Mouse (Mus musculus) urinary bladder, postnatal 0 days (tissue): Measurements from ENCODE around the gene Lrrc3b. TPM values are rescaled to one million over a fixed set of nuclear protein-coding genes. Genes with fewer than 3 reads are reported as not detected.

Source experiments
- polyA plus RNA-seq: library from polyadenylated mRNA; unstranded; fragments of >200 nt; fragmentation: Nextera tagmentation; extraction: Ambion mirVana; gene quantifications from 2 replicates; pipeline ENCODE4 v1.2.1, GENCODE M21; 2015

Gene Lrrc3b
- polyA plus RNA-seq: 1.8 and 1.9 TPM in 2 replicates

DNA sequence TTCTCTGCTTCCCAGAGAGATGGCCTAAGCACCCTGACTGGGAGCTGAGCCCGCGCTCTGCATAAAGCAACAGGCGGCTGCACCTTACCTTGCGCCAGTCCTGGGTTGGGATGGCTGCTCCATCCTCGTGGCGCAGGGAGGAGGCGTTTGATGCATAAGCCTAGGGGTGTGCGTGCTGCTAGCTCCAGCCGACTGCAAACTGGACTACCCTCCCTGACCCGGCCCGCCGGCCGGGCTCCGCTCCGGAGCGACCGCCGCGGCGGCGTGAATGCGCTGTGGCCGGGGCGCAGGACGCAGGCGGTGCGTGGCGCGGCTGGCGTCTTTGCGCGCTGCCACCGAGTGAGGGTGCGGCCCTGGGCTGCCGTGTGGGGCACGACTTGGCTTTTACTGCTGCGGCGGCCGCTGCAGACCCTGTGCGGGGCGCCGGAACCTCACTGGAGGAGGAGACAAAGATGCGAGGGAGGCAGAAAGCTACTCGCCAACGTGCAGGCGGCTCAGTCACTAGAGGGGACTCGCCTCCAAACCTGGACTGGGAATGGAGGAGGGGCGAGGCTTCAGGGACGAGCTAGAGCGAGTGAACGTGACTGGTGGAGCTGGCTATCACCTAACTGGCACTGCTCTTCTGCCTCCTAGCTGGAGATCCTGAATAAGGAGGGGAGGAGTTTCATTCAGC lies at the start of gene Lrrc3b:
Gene Lrrc3b, minus strand, starts transcription at position 503 of the 673 bp plus-strand sequence.

